Mouse (Mus musculus): ENCODE results near the gene Slc8a2. TPM values are rescaled to one million over a fixed set of nuclear protein-coding genes. Genes with fewer than 3 reads are reported as not detected.

Gene Slc8a2
- total and polyA plus RNA-seq, 3 experiments: 0.04 to 0.10 TPM; not detected in 1

DNA sequence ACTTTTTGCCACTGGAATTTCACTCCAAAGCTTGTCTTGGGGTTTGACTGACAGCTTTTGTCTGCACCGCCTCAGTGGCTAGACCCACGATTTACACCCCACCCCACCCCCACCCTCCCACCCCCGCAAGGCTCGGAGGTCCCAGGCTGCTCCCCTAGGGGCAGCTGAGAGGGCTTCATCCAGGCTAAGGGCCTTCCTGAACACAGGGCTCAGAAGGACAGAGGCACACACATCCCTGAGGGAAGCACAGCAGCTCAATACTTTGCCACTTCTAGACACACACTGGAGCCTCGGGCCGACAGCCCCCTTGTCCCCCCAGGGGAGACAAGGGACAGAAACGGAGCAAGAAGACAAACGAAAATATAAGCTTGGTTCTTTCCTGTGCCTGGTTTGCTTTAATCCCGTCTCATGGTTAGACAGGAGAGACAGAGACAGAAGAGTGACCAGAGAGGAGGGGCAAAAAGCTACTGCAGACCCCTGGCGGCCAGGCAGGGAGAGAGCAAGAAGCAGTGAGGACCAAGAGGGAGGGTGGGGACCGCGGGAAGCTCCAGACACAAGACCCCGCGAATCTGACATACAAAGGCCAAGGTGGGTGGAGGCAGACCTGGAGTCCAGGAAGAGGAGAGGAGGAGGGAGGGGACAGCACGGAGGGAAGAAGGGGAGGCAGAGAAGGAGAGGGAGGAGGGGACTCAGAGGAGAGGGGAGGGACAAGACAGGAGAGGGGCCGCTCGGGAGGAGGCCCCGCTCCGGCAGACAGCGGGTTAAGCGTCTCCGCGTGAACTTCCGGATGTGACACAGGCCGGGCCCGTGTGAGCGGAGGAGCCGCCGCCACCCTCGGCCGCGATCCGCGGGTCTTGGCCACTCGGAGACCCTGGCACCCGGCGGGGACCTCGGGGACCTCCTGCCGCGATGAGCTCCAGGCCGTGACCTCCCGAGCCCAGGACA, 45.2 kb downstream of the Slc8a2 start, which contains the start of gene Meis3 (continued):
- TF ChIP-seq EP300 (IDR thresholded peaks at IDR 0.05; ENCODE audit: low read length) (no peak), ZC3H11A (IDR thresholded peaks at IDR 0.05; ENCODE audit: low read depth, low read length) (no peak)

DNA sequence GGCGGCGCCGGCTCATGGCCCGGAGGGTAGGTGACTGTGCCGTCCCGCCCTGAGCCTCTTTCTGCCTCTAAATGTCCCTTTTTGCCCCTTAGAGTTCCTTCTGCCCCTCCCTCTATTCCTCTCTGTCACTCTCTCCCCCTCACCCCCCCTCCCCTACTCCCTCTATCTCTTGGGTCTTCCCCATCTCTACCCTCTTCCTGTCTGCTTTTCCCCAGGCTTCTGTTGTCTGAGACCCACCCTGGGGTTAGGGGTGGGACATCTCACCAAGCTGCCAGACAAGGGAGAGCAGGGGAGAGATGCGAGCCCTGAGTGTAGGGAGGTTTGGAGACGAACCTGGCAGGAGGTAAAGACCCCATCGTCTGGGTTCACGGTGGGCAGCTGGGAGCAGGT, 45.9 kb downstream of the Slc8a2 start:
- H3K27me3 ChIP-seq (replicated peaks): peaks cover 28% of the 10 kb centered on the region
- H3K27ac ChIP-seq (ENCODE audit: insufficient read depth, low read depth): no peak overlapping the region
- peaks cover 3 to 32% of the 10 kb centered on the region in 2 experiments for H3K4me1 ChIP-seq (ENCODE audit: control insufficient read depth in 1 of 2, insufficient read depth in 2 of 2)
- TF ChIP-seq SIN3A (IDR thresholded peaks at IDR 0.05; ENCODE audit: low read length) (peak; percentile 51; the same call in 1 of the 2 replicates), UBTF (IDR thresholded peaks at IDR 0.05; ENCODE audit: low read depth, low read length) (0 out of 2 replicates have a peak, but pooled peaks have one; percentile 18), MYC (IDR thresholded peaks at IDR 0.05; ENCODE audit: low read depth, low read length) (no peak)
- peak overlapping the region; percentile 55 to 69 (median 62) for H3K4me3 ChIP-seq (replicated peaks in 1 of 3; ENCODE audit: low read depth in 2 of 3, low read length in 2 of 3, poor library complexity in 1 of 3)
- H3K9ac ChIP-seq (ENCODE audit: insufficient read depth, low read depth): peak overlapping the region; percentile 76
- H3K9me3 ChIP-seq (replicated peaks; ENCODE audit: low read length): peaks cover 2% of the 10 kb centered on the region
- no peak for DNase-seq (ENCODE audit: extremely low read depth)
- in situ Hi-C loops (cut with MboI; ENCODE audit: low pct_ligation_motif_present, low pct_unique_long_range_greater_than_20kb, low sequenced_read_pairs): no loop called here
- H3K4me2 ChIP-seq (ENCODE audit: insufficient read depth, low read depth, poor library complexity, severe bottlenecking): peak overlapping the region; percentile 81
- dilution Hi-C loops (cut with MboI; ENCODE audit: extremely low pct_ligation_motif_present, extremely low pct_unique_long_range_greater_than_20kb, low sequenced_read_pairs): no loop called here
- no peaks in the 10 kb centered on the region for H3K79me2 ChIP-seq (replicated peaks; ENCODE audit: control insufficient read depth, extremely low read depth, insufficient read depth, poor library complexity, severe bottlenecking)
- peaks cover 11 to 20% of the 10 kb centered on the region in 2 experiments for H3K36me3 ChIP-seq (replicated peaks in 1 of 2; ENCODE audit: control insufficient read depth in 1 of 2, insufficient read depth in 1 of 2, low read length in 1 of 2)

DNA sequence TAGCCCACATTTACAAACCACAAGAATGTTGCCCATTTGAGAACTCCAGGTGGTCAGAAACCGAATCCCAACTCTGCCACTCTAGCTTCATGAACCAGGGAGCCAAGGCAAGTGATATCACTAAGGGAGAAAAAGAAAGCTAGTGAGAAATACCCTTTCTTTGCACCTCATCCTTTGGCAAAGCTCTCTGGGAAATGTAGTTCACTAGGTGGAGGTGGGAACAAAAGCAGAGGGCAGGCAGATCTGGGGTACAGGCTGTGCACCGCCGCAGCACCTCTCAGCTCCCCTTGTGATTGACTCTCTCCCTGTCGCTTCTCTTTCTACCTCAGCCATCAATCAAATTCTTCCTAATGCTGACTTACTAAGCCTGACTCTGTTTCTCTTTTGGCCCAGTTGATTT, 48.5 kb downstream of the Slc8a2 start:
- Histone ChIP-seq H3K4me2 (ENCODE audit: insufficient read depth, low read depth, poor library complexity, severe bottlenecking) (no peak overlapping the region), H3K27ac (ENCODE audit: insufficient read depth, low read depth) (no peak overlapping the region), H3K4me3 (replicated peaks in 1 of 3; ENCODE audit: low read depth in 2 of 3, low read length in 2 of 3, poor library complexity in 1 of 3) (no peak overlapping the region), H3K9ac (ENCODE audit: insufficient read depth, low read depth) (no peak overlapping the region), H3K9me3 (replicated peaks; ENCODE audit: low read length) (peaks cover 2% of the 10 kb centered on the region), H3K79me2 (replicated peaks; ENCODE audit: control insufficient read depth, extremely low read depth, insufficient read depth, poor library complexity, severe bottlenecking) (no peaks in the 10 kb centered on the region), H3K36me3 (replicated peaks in 1 of 2; ENCODE audit: control insufficient read depth in 1 of 2, insufficient read depth in 1 of 2, low read length in 1 of 2) (peaks cover 11 to 27% of the 10 kb centered on the region in 2 experiments), H3K27me3 (replicated peaks) (peaks cover 10% of the 10 kb centered on the region), H3K4me1 (ENCODE audit: control insufficient read depth in 1 of 2, insufficient read depth in 2 of 2) (peaks cover 0 to 32% of the 10 kb centered on the region in 2 experiments; a peak in 3 of 4 replicates)
- TF ChIP-seq ZC3H11A (IDR thresholded peaks at IDR 0.05; ENCODE audit: low read depth, low read length) (no peak), HCFC1 (IDR thresholded peaks at IDR 0.05; ENCODE audit: low read depth, low read length) (peak; percentile 59)
- no peak for DNase-seq (ENCODE audit: extremely low read depth)
- in situ Hi-C loops (cut with MboI; ENCODE audit: low pct_ligation_motif_present, low pct_unique_long_range_greater_than_20kb, low sequenced_read_pairs) (no loop called here), dilution Hi-C loops (cut with MboI; ENCODE audit: extremely low pct_ligation_motif_present, extremely low pct_unique_long_range_greater_than_20kb, low sequenced_read_pairs) (no loop called here)

DNA sequence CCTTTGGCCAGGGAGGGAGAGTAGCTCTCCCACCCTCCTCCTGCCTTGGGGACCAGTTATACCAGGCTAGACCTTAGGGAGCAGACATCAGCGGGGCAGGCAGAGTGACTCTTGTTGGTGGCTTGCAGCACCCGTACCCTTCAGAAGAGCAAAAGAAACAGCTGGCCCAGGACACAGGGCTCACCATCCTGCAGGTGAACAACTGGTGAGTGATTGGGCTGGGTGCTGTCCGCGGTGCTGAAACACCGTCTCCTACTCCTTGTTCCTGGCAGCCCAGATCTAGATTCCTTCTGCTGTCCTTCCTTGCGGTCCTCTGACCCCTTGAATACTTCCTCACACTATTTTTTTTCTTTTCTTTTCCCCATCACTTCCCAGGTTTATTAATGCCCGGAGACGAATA, 54.0 kb downstream of the Slc8a2 start:
- DNase-seq (ENCODE audit: extremely low read depth): peak; percentile 55
- no peaks in the 10 kb centered on the region for H3K4me1 ChIP-seq (ENCODE audit: control insufficient read depth in 1 of 2, insufficient read depth in 2 of 2)
- TF ChIP-seq SIN3A (IDR thresholded peaks at IDR 0.05; ENCODE audit: low read length): peak; percentile 50; the same call in 1 of the 2 replicates
- TF ChIP-seq CHD1 (IDR thresholded peaks at IDR 0.05; ENCODE audit: low read depth, low read length): no peak
- dilution Hi-C loops (cut with MboI; ENCODE audit: extremely low pct_ligation_motif_present, extremely low pct_unique_long_range_greater_than_20kb, low sequenced_read_pairs) (no loop called here), in situ Hi-C loops (cut with MboI; ENCODE audit: low pct_ligation_motif_present, low pct_unique_long_range_greater_than_20kb, low sequenced_read_pairs) (loop anchor here (5.0 kb wide), 1 partner anchor 89 kb away; the partner anchor contains the start of gene Inafm1)
- H3K9me3 ChIP-seq (replicated peaks; ENCODE audit: low read length): peaks cover 2% of the 10 kb centered on the region
- no peak overlapping the region for H3K4me2 ChIP-seq (ENCODE audit: insufficient read depth, low read depth, poor library complexity, severe bottlenecking)
- no peak overlapping the region for H3K4me3 ChIP-seq (replicated peaks in 1 of 3; ENCODE audit: low read depth in 2 of 3, low read length in 2 of 3, poor library complexity in 1 of 3)
- H3K36me3 ChIP-seq (replicated peaks in 1 of 2; ENCODE audit: control insufficient read depth in 1 of 2, insufficient read depth in 1 of 2, low read length in 1 of 2): peaks cover 15 to 33% of the 10 kb centered on the region in 2 experiments
- no peak overlapping the region for H3K27ac ChIP-seq (ENCODE audit: insufficient read depth, low read depth)
- no peaks in the 10 kb centered on the region for H3K27me3 ChIP-seq (replicated peaks)
- H3K79me2 ChIP-seq (replicated peaks; ENCODE audit: control insufficient read depth, extremely low read depth, insufficient read depth, poor library complexity, severe bottlenecking): no peaks in the 10 kb centered on the region
- H3K9ac ChIP-seq (ENCODE audit: insufficient read depth, low read depth): no peak overlapping the region

All from CH12.LX (cell line).